Mouse (Mus musculus): Measurements from ENCODE around the gene Tnni3k. TPM values are rescaled to one million over a fixed set of nuclear protein-coding genes. Genes with fewer than 3 reads are reported as not detected.
A peak's percentile ranks its signal among the peaks of the same experiment; 100 is the strongest.

Gene Tnni3k
- total RNA-seq, 4 experiments from 2014 or later = 0.12 to 0.49 (median 0.27) TPM

DNA sequence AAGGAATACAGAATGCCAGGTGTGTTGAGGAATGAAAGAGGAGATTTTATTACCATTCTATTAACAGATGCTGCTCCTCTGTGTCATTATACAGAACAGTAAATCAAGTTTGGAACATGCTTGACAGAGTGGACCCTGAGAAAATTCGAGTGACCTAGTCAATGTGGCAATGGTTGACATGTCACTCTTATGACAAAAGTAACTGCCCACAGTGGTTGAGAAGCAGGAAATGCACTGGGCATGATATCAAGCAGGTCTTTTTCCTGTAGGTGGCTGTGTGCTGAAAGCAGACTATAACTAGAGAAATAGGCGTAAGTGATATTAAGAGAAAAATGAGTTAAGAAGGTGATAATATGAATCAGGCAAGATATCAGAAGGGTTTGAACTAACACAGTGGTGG is 105.7 kb downstream of the Tnni3k start:
- no peak for DNase-seq (ENCODE audit: low spot score in 2 of 2)

- DNase-seq (ENCODE audit: low spot score in 2 of 2) = peak; percentile 34 to 40
Observed at GRCm38 (mm10) chr3:154945688-154946161, 109.5 kb downstream of the Tnni3k start.

DNA sequence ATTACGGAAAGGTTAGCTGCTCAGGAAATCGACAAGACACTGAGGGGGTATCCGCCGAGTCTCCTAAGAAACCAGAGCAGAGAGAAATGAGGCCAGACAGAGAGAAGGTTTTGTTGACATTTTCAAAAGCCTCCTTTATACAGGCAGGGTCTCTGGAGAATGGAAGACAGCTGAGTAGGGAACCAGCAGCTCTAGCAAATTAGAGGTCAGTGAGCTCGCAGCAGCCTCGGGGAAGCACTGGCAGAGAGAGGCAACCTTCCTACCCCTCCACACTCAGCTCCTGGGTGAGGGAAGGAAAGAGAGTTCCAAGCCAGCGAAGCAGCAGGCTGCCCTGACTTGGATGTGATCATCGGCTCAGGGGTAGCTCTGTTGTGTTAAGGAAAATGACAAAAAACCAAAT is 127.5 kb downstream of the Tnni3k start:
- no peak for DNase-seq (ENCODE audit: low spot score in 2 of 2)

DNA sequence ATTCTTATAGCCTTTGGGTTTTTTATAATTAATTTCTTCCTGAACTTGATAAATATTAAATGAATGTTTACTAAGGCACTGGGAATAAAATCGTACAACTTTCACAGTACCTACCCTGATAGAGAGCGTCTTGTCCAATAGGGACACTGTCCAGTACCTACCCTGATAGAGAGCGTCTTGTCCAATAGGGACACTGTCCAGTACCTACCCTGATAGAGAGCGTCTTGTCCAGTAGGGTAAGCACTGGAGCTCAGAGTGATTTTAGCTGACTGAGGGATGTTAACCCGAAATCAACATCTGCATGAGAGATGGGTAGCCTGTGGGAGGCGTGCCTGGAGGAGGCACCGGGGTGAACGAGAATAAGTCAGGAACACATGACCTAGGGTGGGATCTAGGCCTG is 130.3 kb downstream of the Tnni3k start:
- DNase-seq (ENCODE audit: low spot score in 2 of 2) = no peak

DNA sequence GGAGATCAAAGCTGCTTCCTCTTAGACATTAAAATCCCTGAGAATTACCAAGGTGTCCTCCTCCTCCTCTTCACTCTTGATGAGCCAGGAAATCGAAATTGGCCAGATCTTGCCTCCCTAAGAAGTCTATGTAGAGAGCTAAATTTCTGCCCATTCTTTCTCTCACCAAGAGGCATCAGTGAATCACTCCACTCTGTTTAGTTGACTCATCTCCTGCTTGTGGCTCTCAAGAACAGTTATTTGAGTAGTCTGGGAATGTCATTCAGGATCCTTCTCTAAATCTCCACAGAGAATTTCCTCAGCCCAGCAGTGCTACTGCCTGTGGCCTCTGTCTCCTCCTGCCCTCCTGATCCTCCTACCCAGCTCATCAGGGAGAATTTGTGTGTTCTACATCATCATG is 139.6 kb downstream of the Tnni3k start:
- DNase-seq (ENCODE audit: low spot score in 2 of 2) = no peak

GRCm38 (mm10) chr3:154913641-154914040 is 141.6 kb downstream of the Tnni3k start:
- DNase-seq (ENCODE audit: low spot score in 2 of 2) = no peak

DNA sequence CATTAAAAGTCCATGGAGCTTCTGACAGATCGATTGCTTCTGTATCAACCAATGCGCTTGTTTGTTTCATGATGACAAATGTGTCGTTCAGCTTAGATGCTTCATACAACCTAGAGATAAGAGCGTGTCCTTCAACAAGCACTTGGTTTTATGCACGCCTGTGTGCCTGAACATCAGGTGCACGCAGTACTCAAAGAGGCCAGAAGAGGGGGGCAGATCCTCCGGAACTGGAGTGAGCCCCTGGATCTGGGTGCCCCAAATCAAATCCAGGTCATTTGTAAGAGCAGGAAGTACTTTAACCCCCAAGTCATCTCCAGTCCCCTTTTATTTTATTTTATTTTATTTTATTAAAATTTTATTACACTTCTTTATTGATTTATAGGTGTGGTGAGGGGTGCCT is 158.5 kb downstream of the Tnni3k start:
- no peak for DNase-seq (ENCODE audit: low spot score in 2 of 2)

GRCm38 (mm10) chr3:154893225-154893624 is 162.0 kb downstream of the Tnni3k start:
- no peak for DNase-seq (ENCODE audit: low spot score in 2 of 2)

DNA sequence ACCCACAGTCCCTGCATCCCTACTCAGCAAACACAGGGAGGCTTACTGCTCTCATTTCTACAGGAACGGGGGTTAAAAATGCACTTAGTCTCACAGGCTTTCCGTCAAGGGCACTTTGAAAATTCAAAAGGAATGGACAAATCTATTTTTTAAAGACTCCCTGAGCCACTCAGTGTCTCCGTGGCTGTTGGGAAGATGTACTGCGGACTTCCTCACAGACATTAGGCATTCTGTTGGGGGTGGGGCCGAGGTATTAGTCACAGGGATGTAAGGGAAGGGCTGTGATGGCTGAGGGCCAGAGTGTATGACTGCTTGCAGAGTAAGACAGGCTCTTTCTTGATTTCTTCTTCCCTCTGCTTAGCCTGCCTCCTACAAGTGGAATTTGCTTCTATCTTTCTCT is 169.8 kb downstream of the Tnni3k start:
- peak; percentile 9 to 12 for DNase-seq (ENCODE audit: low spot score in 2 of 2)

- no peak for DNase-seq (ENCODE audit: low spot score in 2 of 2)
Observed at GRCm38 (mm10) chr3:154885048-154885447, 170.2 kb downstream of the Tnni3k start.

GRCm38 (mm10) chr3:154881428-154881986 is 173.7 kb downstream of the Tnni3k start:
- DNase-seq (ENCODE audit: low spot score in 2 of 2) = no peak

DNA sequence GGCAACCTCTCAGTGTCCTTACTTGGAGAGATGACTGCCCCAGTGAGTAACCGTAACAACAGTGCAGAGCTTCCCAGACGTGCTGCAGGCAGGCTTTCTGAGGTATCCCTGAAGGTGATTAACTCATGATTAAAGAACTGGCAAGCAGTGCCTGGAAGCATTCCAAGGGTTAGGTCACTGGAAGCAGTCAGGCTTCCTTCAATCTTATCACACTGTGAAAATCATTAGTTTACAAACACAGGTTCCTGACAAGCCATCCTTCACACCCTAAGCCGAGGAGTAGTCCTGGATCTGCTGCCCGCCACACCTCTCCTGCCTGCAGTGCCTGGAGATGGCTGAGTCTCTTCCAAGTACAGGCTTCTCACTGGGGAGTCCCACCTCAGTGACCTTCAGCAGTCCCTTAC is 174.7 kb downstream of the Tnni3k start:
- DNase-seq (ENCODE audit: low spot score in 2 of 2) = no peak

DNA sequence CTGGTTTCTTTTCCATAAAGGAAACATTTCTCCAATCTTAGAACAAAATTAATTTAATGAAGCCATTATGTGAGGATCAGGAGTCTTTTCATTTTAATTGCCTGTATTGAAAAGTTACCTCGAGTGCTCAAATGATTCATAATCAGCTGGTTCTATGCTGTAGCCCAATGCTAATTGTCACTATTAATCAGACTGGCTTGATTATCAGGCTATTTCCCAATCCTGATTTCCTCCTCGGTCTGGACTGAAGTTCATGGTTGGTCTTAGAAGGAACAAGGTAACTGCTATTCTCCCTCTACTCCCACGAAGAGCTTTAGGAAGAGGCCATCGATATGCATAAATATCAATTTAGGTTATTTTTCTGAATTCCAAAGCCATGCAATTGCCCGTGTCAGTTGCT is 175.1 kb downstream of the Tnni3k start:
- DNase-seq (ENCODE audit: low spot score in 2 of 2) = no peak

GRCm38 (mm10) chr3:154879515-154879914 is 175.7 kb downstream of the Tnni3k start:
- DNase-seq (ENCODE audit: low spot score in 2 of 2) = no peak

DNA sequence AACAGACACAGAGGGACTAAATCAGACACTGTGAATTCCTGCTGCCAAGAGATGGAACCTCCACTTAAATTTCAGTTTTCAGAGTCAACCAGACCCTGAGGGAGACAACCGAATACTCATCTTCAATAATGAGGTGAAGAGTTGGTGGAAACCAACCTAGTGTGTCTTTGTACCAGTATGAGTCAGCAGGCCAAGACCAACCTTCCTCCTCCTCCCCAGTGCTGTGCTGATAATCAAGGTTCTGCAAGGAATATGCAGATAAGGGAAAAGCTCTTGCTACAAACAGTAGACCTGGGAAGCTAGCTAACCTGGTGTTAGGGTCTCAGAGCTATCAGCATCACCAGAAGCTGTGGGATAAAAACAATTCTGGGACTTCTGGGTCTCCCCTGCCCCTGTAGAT is 176.1 kb downstream of the Tnni3k start:
- DNase-seq (ENCODE audit: low spot score in 2 of 2) = no peak

- no peak for DNase-seq (ENCODE audit: low spot score in 2 of 2)
Observed at GRCm38 (mm10) chr3:154868807-154869206, 186.4 kb downstream of the Tnni3k start.

GRCm38 (mm10) chr3:154861921-154862320 is 193.3 kb downstream of the Tnni3k start:
- no peak for DNase-seq (ENCODE audit: low spot score in 2 of 2)

GRCm38 (mm10) chr3:154859721-154860120 is 195.5 kb downstream of the Tnni3k start:
- DNase-seq (ENCODE audit: low spot score in 2 of 2) = no peak

GRCm38 (mm10) chr3:154853257-154853656 is 201.9 kb downstream of the Tnni3k start:
- DNase-seq (ENCODE audit: low spot score in 2 of 2) = no peak

- no peak for DNase-seq (ENCODE audit: low spot score in 2 of 2)
Observed at GRCm38 (mm10) chr3:154852281-154852680, 202.9 kb downstream of the Tnni3k start.

GRCm38 (mm10) chr3:154842247-154842646 is 213.0 kb downstream of the Tnni3k start:
- no peak for DNase-seq (ENCODE audit: low spot score in 2 of 2)

GRCm38 (mm10) chr3:154841076-154841475 is 214.1 kb downstream of the Tnni3k start:
- no peak for DNase-seq (ENCODE audit: low spot score in 2 of 2)

- no peak for DNase-seq (ENCODE audit: low spot score in 2 of 2)
Observed at GRCm38 (mm10) chr3:154837861-154838260, 217.3 kb downstream of the Tnni3k start.

GRCm38 (mm10) chr3:154836137-154836536 is 219.1 kb downstream of the Tnni3k start:
- no peak for DNase-seq (ENCODE audit: low spot score in 2 of 2)
